Mouse (Mus musculus) cortical plate, adult 2 months (tissue): ENCODE data around the gene Lrrd1.

Experiments
- CTCF ChIP-seq: fragments of 200-500 bp; IDR thresholded peaks from 2 replicates; pipeline ENCODE4 v1.5.1; 2011; ENCODE audit warnings: mild to moderate bottlenecking, control low read depth, low read length; ENCODE audit not compliant: insufficient read depth; ENCODE audit errors: extremely low read depth
- POLR2A ChIP-seq: fragments of 200-500 bp; IDR thresholded peaks from 2 replicates; pipeline ENCODE4 v1.6.1; 2011; ENCODE audit warnings: mild to moderate bottlenecking, low read length, control low read depth; ENCODE audit not compliant: insufficient read depth; ENCODE audit errors: extremely low read depth

GRCm38 (mm10) chr5:3802433-3803291, 42.3 kb upstream of the Lrrd1 start, which contains the start of the genes Ankib1 and Krit1:
- TF ChIP-seq CTCF (no peak), POLR2A (peak; percentile 56)
